Mouse (Mus musculus) cerebellum, adult 11-12 months (tissue): Measurements from ENCODE around the gene Psmc3.

Experiments used
- DNase-seq: peaks from one replicate; pipeline ENCODE4 v3.0.0; 2022

The Psmc3 gene

GRCm38 (mm10) chr2:91053181-91053933 is 452 bp upstream of the Psmc3 start:
- no peak for DNase-seq

GRCm38 (mm10) chr2:91058435-91058834 is 4.6 kb downstream of the Psmc3 start:
- no peak for DNase-seq

GRCm38 (mm10) chr2:91059376-91059775 is 5.6 kb downstream of the Psmc3 start:
- DNase-seq: no peak

GRCm38 (mm10) chr2:91060544-91061355 is 6.9 kb downstream of the Psmc3 start:
- no peak for DNase-seq

GRCm38 (mm10) chr2:91061849-91062481 is 8.2 kb downstream of the Psmc3 start:
- DNase-seq: no peak

GRCm38 (mm10) chr2:91062779-91063606 is 9.2 kb downstream of the Psmc3 start:
- no peak for DNase-seq

GRCm38 (mm10) chr2:91064211-91064610 is 10.4 kb downstream of the Psmc3 start:
- no peak for DNase-seq

- DNase-seq: no peak
These were observed 11.7 kb downstream of the Psmc3 start for GRCm38 (mm10) chr2:91065544-91065943.

- DNase-seq: no peak
These were observed 12.6 kb downstream of the Psmc3 start for GRCm38 (mm10) chr2:91066455-91066854.

- no peak for DNase-seq
These were observed 14.5 kb downstream of the Psmc3 start for GRCm38 (mm10) chr2:91068162-91068871.

- DNase-seq: no peak
These were observed 15.0 kb downstream of the Psmc3 start for GRCm38 (mm10) chr2:91068872-91069165.

GRCm38 (mm10) chr2:91069306-91070000 is 15.6 kb downstream of the Psmc3 start:
- no peak for DNase-seq

GRCm38 (mm10) chr2:91070076-91070800 is 16.4 kb downstream of the Psmc3 start, which contains the start of gene Slc39a13:
Gene Slc39a13 (minus strand): TSS chr2:91070417.
- DNase-seq: peak; percentile 95

- DNase-seq: no peak
These were observed 17.2 kb downstream of the Psmc3 start for GRCm38 (mm10) chr2:91071059-91071458.

GRCm38 (mm10) chr2:91072092-91072491 is 18.3 kb downstream of the Psmc3 start:
- no peak for DNase-seq

- no peak for DNase-seq
These were observed 24.1 kb downstream of the Psmc3 start for GRCm38 (mm10) chr2:91077957-91078313.

- DNase-seq: no peak
These were observed 24.7 kb downstream of the Psmc3 start for GRCm38 (mm10) chr2:91078314-91079025.

- DNase-seq: no peak
These were observed 25.2 kb downstream of the Psmc3 start for GRCm38 (mm10) chr2:91079026-91079384.

- DNase-seq: no peak
These were observed 27.1 kb downstream of the Psmc3 start for GRCm38 (mm10) chr2:91080784-91081513.
